Mouse (Mus musculus): Measurements from ENCODE around the gene Tmem109. TPM values are rescaled to one million over a fixed set of nuclear protein-coding genes. Genes with fewer than 3 reads are reported as not detected.

The Tmem109 gene
- total and polyA plus RNA-seq, 3 experiments, result 17.9 to 51.5 (median 32.9) TPM

DNA sequence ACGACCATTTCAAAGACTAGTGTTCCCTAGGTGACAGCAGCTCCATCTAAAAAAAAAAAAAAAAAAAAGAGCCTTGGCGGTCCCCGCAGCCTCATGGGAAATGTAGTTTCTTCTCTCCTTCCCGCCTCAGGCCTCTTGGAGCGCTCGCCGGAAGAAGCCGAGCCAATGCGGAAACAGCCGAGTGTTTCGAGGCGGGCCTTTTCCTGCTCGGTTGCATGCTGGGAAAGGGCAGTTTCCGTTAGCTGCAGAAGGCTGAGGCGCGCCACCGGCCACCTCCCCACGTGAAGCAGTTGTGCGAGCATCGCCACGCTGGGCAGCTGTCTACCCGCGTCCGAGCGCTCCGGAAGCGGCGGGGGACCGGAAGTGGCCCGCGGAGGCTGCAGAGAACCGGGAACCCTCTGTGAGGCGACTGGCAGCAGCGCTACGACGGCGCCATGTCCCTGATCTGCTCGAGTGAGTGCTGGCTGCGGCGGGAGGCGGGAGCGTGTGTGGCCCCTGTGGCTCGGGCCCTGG lies 13.3 kb upstream of the Tmem109 start, which contains the start of gene Prpf19 (continued):
- peak; percentile 99 for TF ChIP-seq MXI1 (IDR thresholded peaks at IDR 0.05; ENCODE audit: low read depth, low read length)
- peak; percentile 98 for TF ChIP-seq KAT2A (IDR thresholded peaks at IDR 0.05; ENCODE audit: insufficient replicate concordance, low read length)
- peak; percentile 27 for TF ChIP-seq ETS1 (conservative IDR thresholded peaks at IDR 0.05; ENCODE audit: low read depth, low read length)
- no peak for TF ChIP-seq JUND (conservative IDR thresholded peaks at IDR 0.05; ENCODE audit: low read depth, low read length)
- 0 out of 2 replicates have a peak, but pooled peaks have one; percentile 6 for TF ChIP-seq CHD2 (IDR thresholded peaks at IDR 0.05; ENCODE audit: low read length)
- no peak; the same call in 1 of the 2 replicates for TF ChIP-seq ZKSCAN1 (IDR thresholded peaks at IDR 0.05; ENCODE audit: borderline replicate concordance, low read depth, low read length)
- peak; percentile 31; the same call in 1 of the 2 replicates for TF ChIP-seq MAZ (IDR thresholded peaks at IDR 0.05; ENCODE audit: low read depth, low read length)
- peak; percentile 94 for TF ChIP-seq MAX (IDR thresholded peaks at IDR 0.05; ENCODE audit: low read length)
- TF ChIP-seq USF2 (conservative IDR thresholded peaks at IDR 0.05; ENCODE audit: low read depth, low read length), result no peak
- peak; percentile 92 for TF ChIP-seq NELFE (IDR thresholded peaks at IDR 0.05; ENCODE audit: low read depth, low read length)
- TF ChIP-seq CHD1 (IDR thresholded peaks at IDR 0.05; ENCODE audit: low read depth, low read length), result no peak
- TF ChIP-seq TBP (conservative IDR thresholded peaks at IDR 0.05; ENCODE audit: low read depth, low read length), result 0 out of 2 replicates have a peak, but pooled peaks have one; percentile 63
- TF ChIP-seq ZNF384 (IDR thresholded peaks at IDR 0.05; ENCODE audit: low read depth, low read length), result peak; percentile 100
- TF ChIP-seq SIN3A (IDR thresholded peaks at IDR 0.05; ENCODE audit: low read length), result peak; percentile 96
- TF ChIP-seq GABPA (IDR thresholded peaks at IDR 0.05; ENCODE audit: insufficient replicate concordance, low read depth, low read length), result peak; percentile 58; the same call in 1 of the 2 replicates
- peak; percentile 64 for TF ChIP-seq IRF4 (IDR thresholded peaks at IDR 0.05; ENCODE audit: low read depth, low read length)
- peak; percentile 77 for TF ChIP-seq UBTF (IDR thresholded peaks at IDR 0.05; ENCODE audit: low read depth, low read length)
- TF ChIP-seq ZMIZ1 (IDR thresholded peaks at IDR 0.05; ENCODE audit: low read depth, low read length), result peak; percentile 83

DNA sequence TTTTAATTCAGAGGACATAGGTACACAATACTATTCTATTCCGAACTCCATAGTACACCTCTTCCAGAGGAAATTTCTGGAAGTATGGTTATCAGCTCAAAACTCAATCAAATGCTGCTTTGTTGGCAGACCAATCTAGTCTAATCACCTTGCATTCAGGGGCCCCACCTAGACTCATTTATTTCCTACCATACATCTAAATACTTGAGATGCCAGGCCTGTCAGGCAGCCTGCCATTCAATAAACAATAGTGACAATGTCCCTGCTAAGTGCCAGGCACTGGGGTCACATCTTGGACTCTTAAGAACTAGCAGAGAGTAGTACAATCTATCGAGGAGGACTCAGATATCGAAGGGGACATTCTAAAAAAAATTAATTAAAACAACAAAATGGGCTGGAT lies 10.4 kb upstream of the Tmem109 start:
- H3K27me3 ChIP-seq (replicated peaks), result peaks cover 1% of the 10 kb centered on the region
- in situ Hi-C loops (cut with MboI; ENCODE audit: low pct_ligation_motif_present, low pct_unique_long_range_greater_than_20kb, low sequenced_read_pairs), result no loop called here
- H3K9me3 ChIP-seq (replicated peaks; ENCODE audit: low read length), result peaks cover 5% of the 10 kb centered on the region
- no peak overlapping the region for H3K9ac ChIP-seq (ENCODE audit: insufficient read depth, low read depth)
- no peak for DNase-seq (ENCODE audit: extremely low read depth)
- peaks cover under 1 to 5% of the 10 kb centered on the region in 2 experiments for H3K36me3 ChIP-seq (replicated peaks in 1 of 2; ENCODE audit: control insufficient read depth in 1 of 2, insufficient read depth in 1 of 2, low read length in 1 of 2)
- TF ChIP-seq POLR2A (IDR thresholded peaks at IDR 0.05; ENCODE audit: low read depth, low read length), result no peak
- no peak for TF ChIP-seq USF1 (IDR thresholded peaks at IDR 0.05; ENCODE audit: low read depth, low read length)
- no peak for TF ChIP-seq BHLHE40 (IDR thresholded peaks at IDR 0.05; ENCODE audit: low read depth, low read length)
- no peak for TF ChIP-seq TCF12 (IDR thresholded peaks at IDR 0.05; ENCODE audit: low read depth, low read length)
- TF ChIP-seq MAFK (IDR thresholded peaks at IDR 0.05; ENCODE audit: insufficient replicate concordance, low read length), result no peak
- no peak for TF ChIP-seq E2F4 (IDR thresholded peaks at IDR 0.05; ENCODE audit: insufficient replicate concordance, low read depth, low read length)
- TF ChIP-seq SIN3A (IDR thresholded peaks at IDR 0.05; ENCODE audit: low read length), result no peak
- no peak for TF ChIP-seq ZC3H11A (IDR thresholded peaks at IDR 0.05; ENCODE audit: low read depth, low read length)
- no peak for TF ChIP-seq RAD21 (IDR thresholded peaks at IDR 0.05; ENCODE audit: low read depth, low read length)
- no peak for TF ChIP-seq ZNF384 (IDR thresholded peaks at IDR 0.05; ENCODE audit: low read depth, low read length)
- no peak for TF ChIP-seq MEF2A (IDR thresholded peaks at IDR 0.05; ENCODE audit: borderline replicate concordance, low read depth, low read length)
- no peak for TF ChIP-seq IRF4 (IDR thresholded peaks at IDR 0.05; ENCODE audit: low read depth, low read length)
- TF ChIP-seq ETS1 (conservative IDR thresholded peaks at IDR 0.05; ENCODE audit: low read depth, low read length), result no peak
- TF ChIP-seq SMC3 (IDR thresholded peaks at IDR 0.05; ENCODE audit: low read depth, low read length), result no peak
- TF ChIP-seq TBP (conservative IDR thresholded peaks at IDR 0.05; ENCODE audit: low read depth, low read length), result no peak
- TF ChIP-seq CHD1 (IDR thresholded peaks at IDR 0.05; ENCODE audit: low read depth, low read length), result no peak
- no peak for TF ChIP-seq ZMIZ1 (IDR thresholded peaks at IDR 0.05; ENCODE audit: low read depth, low read length)
- peaks cover 3 to 16% of the 10 kb centered on the region in 2 experiments; a peak in 3 of 4 replicates for H3K4me1 ChIP-seq (ENCODE audit: control insufficient read depth in 1 of 2, insufficient read depth in 2 of 2)
- dilution Hi-C loops (cut with MboI; ENCODE audit: extremely low pct_ligation_motif_present, extremely low pct_unique_long_range_greater_than_20kb, low sequenced_read_pairs), result no loop called here
- no peak overlapping the region for H3K4me2 ChIP-seq (ENCODE audit: insufficient read depth, low read depth, poor library complexity, severe bottlenecking)
- H3K4me3 ChIP-seq (replicated peaks in 1 of 3; ENCODE audit: low read depth in 2 of 3, low read length in 2 of 3, poor library complexity in 1 of 3), result no peak overlapping the region
- no peak overlapping the region for H3K27ac ChIP-seq (ENCODE audit: insufficient read depth, low read depth)
- peaks cover 20% of the 10 kb centered on the region for H3K79me2 ChIP-seq (replicated peaks; ENCODE audit: control insufficient read depth, extremely low read depth, insufficient read depth, poor library complexity, severe bottlenecking)
